Mouse (Mus musculus): ENCODE measurements around the gene Enkur.

The Enkur gene

DNA sequence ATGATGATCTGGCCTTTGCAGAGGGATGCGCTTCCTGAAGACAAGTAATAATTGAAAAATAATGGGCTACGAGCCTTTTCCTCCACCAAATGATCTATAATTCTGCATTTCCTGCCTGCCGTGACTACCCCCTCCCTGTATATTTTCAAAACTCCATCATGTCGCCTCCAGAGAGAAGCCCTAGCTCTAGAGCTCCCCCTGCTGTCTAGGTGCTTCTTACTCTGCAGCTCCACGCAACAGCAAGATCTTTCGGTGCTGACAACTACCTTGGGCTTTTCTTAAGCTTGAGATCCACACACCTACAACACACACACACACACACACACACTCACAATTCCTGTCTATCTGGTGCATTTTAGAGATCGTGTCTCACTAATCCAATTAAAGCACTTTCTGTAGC lies 17.6 kb downstream of the Enkur start:
- peak; percentile 74 for DNase-seq

DNA sequence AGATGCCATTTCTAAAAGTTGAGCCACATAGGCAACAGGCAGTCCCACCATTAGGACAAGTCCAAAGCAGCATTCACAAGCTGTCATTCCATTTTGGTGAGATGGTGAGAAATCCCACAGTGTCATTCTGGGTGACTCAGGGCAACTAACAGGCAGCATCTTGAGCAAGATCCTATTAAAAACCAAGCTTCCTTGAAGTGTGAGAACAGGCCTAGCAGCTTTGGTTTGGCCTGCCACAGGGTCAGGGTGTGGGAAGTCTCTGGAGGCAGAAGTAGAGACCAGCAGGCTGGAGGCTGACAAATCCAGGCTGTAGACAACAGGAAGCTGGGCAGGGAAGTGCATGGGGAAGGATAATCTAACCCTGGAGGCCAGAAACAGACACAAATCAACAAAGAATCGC lies 22.4 kb downstream of the Enkur start:
- peak; percentile 43 for DNase-seq

DNA sequence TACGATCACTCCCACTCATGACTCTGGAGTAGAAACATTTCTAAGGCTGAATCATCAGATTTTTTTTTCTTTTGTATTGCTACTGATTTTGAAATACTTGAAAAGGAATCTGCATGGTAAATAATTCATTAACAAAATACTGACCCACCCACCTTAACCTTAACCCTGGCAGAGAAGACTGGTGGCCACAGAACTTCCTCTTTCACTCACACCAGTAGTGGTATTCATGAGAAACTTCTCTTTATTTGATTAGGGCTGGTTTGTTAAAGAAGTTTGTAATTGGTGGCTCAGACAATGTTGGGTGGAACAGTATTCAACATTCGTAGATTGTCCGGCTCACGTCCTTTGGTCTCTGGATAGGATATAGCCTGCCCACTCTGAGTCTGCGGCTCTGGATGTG lies 26.0 kb downstream of the Enkur start:
- DNase-seq = no peak

DNA sequence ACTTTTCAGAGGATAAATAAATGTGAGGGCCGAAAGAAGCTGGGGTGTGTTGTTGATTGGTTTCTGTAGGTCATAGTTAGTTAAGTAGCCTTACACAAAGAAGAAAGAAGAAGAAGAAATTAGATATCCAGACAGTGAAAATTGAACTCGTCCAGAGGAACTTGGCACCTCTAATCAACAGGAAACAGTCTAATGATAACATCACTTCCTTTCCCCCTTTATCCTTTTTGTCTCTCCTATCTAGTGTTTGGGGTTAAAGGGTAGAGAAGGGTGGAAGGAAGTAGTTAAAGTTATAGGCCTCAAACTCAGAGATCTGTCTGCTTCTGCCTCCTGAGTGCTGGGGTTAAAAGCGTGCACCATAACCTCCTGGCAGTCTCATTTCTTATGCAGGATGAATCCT lies 32.4 kb downstream of the Enkur start:
- no peak for DNase-seq

DNA sequence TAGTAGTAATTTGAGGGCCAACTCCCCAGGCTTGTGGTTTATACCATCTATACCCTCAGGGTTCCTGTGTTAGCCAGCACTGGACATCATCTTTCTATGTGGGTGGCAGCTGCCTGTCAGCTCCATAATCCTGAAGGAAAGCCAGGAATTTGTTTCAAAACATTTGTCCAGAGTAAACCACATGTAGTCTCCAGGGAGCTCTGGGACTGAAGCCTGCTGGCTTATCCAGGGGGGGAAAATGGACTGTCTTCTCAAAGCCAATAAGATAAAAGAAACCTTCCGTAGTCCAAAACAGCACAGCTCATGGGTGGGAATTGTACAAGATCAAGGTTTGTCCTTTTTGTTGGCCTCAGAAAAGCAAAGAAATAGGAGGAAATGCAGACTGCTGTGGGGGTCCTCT lies 37.2 kb downstream of the Enkur start:
- DNase-seq = no peak

DNA sequence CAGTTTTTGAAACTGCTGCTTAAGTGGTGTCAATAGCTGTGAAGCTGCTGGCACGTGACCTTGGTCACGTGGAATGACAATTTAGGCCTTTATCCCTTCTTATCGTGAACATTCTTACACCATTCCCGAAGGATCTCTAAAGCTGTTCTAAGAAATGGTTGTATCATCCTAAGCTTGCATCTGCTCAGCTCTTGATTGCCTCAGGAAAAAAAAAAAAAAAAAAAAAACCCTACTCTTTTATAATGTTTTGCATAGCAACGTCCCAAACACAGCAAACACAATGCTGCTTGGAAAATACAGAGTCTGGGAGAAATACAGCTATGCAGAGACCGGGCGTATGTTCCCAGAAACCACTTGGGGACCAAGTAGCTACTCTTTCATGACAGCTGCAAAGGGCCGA lies 40.9 kb downstream of the Enkur start:
- no peak for DNase-seq

DNA sequence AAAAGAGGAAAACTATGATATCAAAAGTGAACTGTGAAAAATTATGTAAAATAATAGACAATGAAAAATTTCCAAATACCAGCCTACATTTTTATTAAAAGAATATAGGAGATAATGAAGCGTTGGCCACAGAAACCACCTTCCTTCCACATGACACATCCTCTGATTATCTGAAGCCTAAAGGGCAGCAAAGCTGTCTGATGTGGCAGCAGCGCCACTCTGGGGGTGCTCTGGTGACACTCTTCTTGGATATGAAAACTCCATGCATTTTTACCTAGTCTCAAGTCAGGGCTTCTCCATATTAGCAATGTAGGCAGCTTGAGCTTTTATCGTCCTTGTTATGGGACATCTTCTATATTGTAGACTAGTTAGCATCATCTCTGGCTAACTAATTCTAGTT lies 51.7 kb downstream of the Enkur start:
- DNase-seq = no peak

DNA sequence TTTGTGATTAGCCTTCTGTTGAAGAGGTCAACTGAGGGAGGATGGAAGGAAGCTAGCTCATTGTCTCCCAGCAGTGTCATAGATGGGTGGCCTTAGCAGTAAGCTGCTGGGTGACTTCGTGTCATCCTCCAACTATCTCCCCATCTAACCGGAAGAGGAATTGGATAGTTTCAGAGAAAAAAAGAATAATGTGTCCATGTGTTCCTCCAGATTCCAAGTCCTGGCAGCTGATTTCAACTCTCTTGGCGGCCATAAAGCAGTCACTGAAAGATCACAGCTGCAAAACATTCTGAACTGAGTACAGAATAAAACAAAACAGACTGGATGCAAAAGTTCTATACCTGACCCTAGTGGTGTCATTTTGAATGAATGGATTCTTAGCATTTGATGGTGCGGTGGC lies 58.0 kb downstream of the Enkur start:
- DNase-seq = peak; percentile 45

DNA sequence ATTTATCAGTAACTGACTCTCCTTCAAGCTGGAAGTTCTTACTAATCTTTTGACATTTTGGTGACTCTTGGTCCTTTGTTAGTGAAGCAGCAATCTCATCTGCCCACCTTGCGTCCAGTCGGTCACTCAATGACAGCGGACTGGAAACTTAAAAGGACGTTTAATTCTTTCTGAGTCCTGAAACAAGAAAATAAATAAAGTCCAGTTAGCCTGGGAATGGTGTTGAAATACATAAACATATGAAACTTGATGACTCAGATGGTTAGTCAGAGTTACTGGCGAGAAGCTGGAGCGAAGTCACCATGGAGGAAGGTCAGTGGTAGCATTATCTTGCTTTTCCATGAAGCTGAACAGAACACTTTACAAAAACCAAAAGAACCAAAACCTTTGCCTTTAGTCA lies 58.7 kb downstream of the Enkur start:
- no peak for DNase-seq

DNA sequence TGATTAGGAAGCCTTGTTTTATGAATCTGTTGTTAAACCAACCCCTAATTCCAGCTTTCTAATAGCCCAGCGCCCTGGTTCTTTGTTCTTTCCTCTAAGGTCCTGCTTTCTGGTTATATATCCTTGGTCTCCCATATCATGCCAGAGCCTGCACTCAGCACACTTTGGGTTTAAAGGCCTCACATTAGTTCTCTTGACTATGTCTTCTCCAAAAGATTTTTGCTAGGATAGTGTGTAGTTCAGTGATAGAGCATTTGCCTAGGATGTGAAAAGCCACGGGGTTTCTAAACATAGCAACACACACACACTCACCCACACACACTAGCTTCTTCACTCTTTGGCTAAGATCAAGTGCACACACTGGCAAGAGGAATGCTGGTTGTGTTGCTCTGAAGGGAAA lies 62.5 kb downstream of the Enkur start:
- DNase-seq = no peak

DNA sequence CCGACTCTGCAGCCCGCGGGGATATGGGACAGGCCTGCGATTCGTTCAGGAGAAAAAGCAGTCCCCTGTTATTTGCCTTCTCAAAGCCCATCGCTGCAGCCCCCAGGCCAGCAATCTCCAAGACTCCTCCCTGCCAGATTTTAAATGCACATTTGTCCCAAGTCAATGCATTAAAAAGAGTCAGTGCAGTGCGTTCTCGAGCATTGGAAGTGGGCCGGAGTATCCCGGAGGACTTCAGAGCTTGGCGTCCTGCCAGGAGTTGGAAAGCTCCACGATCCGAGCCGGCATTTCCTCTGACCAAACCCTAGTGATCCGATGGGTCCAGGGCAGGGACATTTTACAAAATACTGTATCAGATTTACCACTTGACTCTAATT lies 63.0 kb downstream of the Enkur start:
- DNase-seq = peak; percentile 78

DNA sequence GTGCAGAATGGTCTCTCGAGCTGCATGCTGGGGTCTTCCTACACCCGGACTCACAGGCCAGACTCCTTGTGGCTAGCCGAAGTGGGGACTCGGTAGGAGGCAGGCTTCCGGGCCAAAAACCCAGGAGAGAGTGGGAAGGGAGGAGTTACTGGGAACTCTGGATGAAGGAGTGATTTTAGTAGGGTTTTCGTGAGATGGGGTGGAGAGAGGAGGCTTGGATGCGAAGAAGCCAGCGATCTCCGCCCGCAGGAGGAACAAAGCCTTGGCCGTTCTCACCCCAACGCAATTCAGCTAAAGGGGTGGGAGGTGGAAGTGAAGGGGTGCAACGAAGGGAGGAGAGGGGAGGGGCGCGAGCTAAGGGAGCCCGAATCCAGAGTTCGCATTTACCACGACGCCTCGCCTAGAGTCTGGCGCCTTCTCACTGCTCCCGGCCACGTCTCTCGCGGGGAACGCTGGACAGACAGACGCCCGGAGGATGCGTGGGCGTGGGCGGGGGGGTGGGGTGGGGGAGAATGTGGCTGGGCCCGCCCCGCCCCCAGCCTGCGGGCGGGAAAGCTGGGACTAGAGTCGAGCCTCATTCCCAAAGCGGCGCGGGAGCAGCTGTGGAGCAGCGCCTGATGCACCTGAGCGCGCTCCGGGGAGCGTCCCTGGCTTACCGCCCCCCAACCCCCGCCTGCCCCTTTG lies 63.5 kb downstream of the Enkur start:
- DNase-seq = peak; percentile 71

DNA sequence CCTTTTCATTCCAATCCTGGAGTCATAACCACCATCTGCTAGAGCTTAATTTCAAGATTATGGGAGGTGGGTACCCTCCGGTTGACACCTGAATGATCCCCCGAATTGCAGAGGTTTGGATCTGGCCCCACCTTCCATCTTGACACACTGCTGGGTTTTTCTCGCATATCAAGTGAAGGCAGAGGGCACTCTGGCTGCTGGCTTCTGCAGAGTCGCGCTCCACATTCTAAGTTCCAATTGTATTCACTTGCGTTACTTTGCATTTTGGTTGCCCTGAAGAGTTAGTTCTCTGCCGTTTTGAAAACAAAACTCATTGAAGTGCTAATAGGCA lies 64.0 kb downstream of the Enkur start:
- DNase-seq = no peak

Data from lung, postnatal 10 days (tissue).